10 mouse cellular contexts compared by ENCODE assay signal in genomic region chr17:87321673-87322072, GRCm38 (mm10). TPM values are rescaled to one million over a fixed set of nuclear protein-coding genes. Genes with fewer than 3 reads are reported as not detected.
A peak's percentile ranks its signal among the peaks of the same experiment; 100 is the strongest.
DNase-seq lines count a peak whose midpoint lies in the region; ATAC-seq and TF ChIP-seq lines count a peak whose summit lies in the region.
"Had no signal": no experiment of that assay in that cellular context is flagged by ENCODE, and none has a peak within 500 bp of the region (broad histone marks: within the 10 kb centered on the region; RNA-seq: fewer than 3 reads in every experiment).

No protein-coding gene starts in this region.

- no peaks in the 10 kb centered on the region for H3K9me3 ChIP-seq in lung, postnatal 0 days (ENCODE audit: low read length)
- H3K9me3 ChIP-seq: embryonic facial prominence, embryonic 15.5 days had no signal

- no peaks in the 10 kb centered on the region for H3K4me1 ChIP-seq in lung, postnatal 0 days (ENCODE audit: insufficient read depth, low read depth, low read length)

- WGBS in lung, postnatal 0 days = 93% methylated on average over 1 of the region's 1 CpGs

- ATAC-seq in lung, postnatal 0 days = no peak
- ATAC-seq in monocyte, adult 5-6 weeks (replicated peaks; ENCODE audit: insufficient number of reproducible peaks, low FRiP score, low TSS enrichment, poor library complexity, severe bottlenecking) = peak; percentile 58
- ATAC-seq: hindbrain, embryonic 16.5 days had no signal

- no peak overlapping the region for H3K4me3 ChIP-seq in lung, postnatal 0 days (ENCODE audit: low read depth, low read length)
- H3K4me3 ChIP-seq: embryonic facial prominence, embryonic 15.5 days had no signal

- no peaks in the 10 kb centered on the region for H3K27me3 ChIP-seq in lung, postnatal 0 days (replicated peaks; ENCODE audit: insufficient read depth, low read length)
- H3K27me3 ChIP-seq: embryonic facial prominence, embryonic 15.5 days had no signal

- no peak overlapping the region for H3K9ac ChIP-seq in lung, postnatal 0 days (replicated peaks; ENCODE audit: low read depth)
- H3K9ac ChIP-seq: embryonic facial prominence, embryonic 15.5 days had no signal

- H3K27ac ChIP-seq in lung, postnatal 0 days (ENCODE audit: low read length) = no peak overlapping the region
- H3K27ac ChIP-seq: embryonic facial prominence, embryonic 15.5 days had no signal

- peak; percentile 75 for TF ChIP-seq CTCF in lung, postnatal 0 days (IDR thresholded peaks at IDR 0.05)

- DNase-seq in cerebellum, adult 8-10 months = peak; percentile 9
- DNase-seq in cerebellum, adult 11 months = no peak
- no peak for DNase-seq in lung, postnatal 0 days (ENCODE audit: low spot score)
- no peak for DNase-seq in lung, adult 18-20 months
- peak; percentile 82 for DNase-seq in ZHBTc4 (ENCODE audit: low read depth, low spot score)
- no peak for DNase-seq in neural tube, embryonic 10.5 days (ENCODE audit: extremely low spot score, low spot score)
- no peak for DNase-seq in urinary bladder, postnatal 36 days (ENCODE audit: low spot score in 2 of 2)

- no peaks in the 10 kb centered on the region for H3K36me3 ChIP-seq in lung, postnatal 0 days (ENCODE audit: insufficient read depth, low read length)

- H3K4me2 ChIP-seq in lung, postnatal 0 days (replicated peaks; ENCODE audit: low read depth, low read length) = no peak overlapping the region
- H3K4me2 ChIP-seq: embryonic facial prominence, embryonic 15.5 days had no signal

- no peak for TF ChIP-seq EP300 in lung, postnatal 0 days (IDR thresholded peaks at IDR 0.05)

RNA-seq across cellular contexts. Expression of gene Ttc7, which starts 39.0 kb away (rescaled TPM):
- 14.2 and 16.4 TPM in 2 replicates for polyA plus RNA-seq in lung, postnatal 0 days (2015; fragmentation: Nextera tagmentation; extraction: Ambion mirVana)
- total RNA-seq in monocyte, adult 5-6 weeks (2017) = 126 to 169 TPM (median 150 TPM) in 3 replicates

RNA-seq across cellular contexts. Expression of gene Mcfd2, which starts 55.9 kb away (rescaled TPM):
- 132 and 145 TPM in 2 replicates for polyA plus RNA-seq in lung, postnatal 0 days (2015; fragmentation: Nextera tagmentation; extraction: Ambion mirVana)
- 35.9 to 41.6 TPM (median 36.0 TPM) in 3 replicates for total RNA-seq in monocyte, adult 5-6 weeks (2017)

Comparison
In these comparisons a context has a peak if more than half of its experiments do, and no peak if none do; other contexts are left out.
1. DNase-seq: peak in cerebellum, adult 8-10 months (single experiment) and ZHBTc4 (single experiment); none in cerebellum, adult 11 months (single experiment), lung, postnatal 0 days (single experiment), lung, adult 18-20 months (0 of 2), neural tube, embryonic 10.5 days (single experiment) and urinary bladder, postnatal 36 days (0 of 2).